Mouse (Mus musculus): Measurements from ENCODE around the gene Zpr1. TPM values are rescaled to one million over a fixed set of nuclear protein-coding genes. Genes with fewer than 3 reads are reported as not detected.

Zpr1 gene
- polyA plus RNA-seq, 1 experiment: 28.7 TPM

- Histone ChIP-seq H3K27me3 (ENCODE audit: control insufficient read depth, insufficient read depth, low read length) (no peaks in the 10 kb centered on the region), H3K4me3 (ENCODE audit: control insufficient read depth, insufficient read depth, low read length) (peak overlapping the region; percentile 22; the same call in 1 of the 2 replicates)
- 21% methylated on average over 37 of the region's 37 CpGs for WGBS
Observed at GRCm38 (mm10) chr9:46229573-46230449, 43.1 kb upstream of the Zpr1 start.

GRCm38 (mm10) chr9:46230450-46230975 is 42.4 kb upstream of the Zpr1 start:
- H3K4me1 ChIP-seq (replicated peaks; ENCODE audit: control insufficient read depth, insufficient read depth, low read length): peaks cover 5% of the 10 kb centered on the region
- no peaks in the 10 kb centered on the region for H3K36me3 ChIP-seq (ENCODE audit: control insufficient read depth, insufficient read depth, low read length)
- H3K4me3 ChIP-seq (ENCODE audit: control insufficient read depth, insufficient read depth, low read length): no peak overlapping the region
- 59% methylated on average over 13 of the region's 13 CpGs for WGBS
- DNase-seq: no peak
- H3K27me3 ChIP-seq (ENCODE audit: control insufficient read depth, insufficient read depth, low read length): no peaks in the 10 kb centered on the region
- no peak overlapping the region for H3K27ac ChIP-seq (ENCODE audit: control insufficient read depth, insufficient read depth, low read length)
- no peak for TF ChIP-seq POLR2A (IDR thresholded peaks at IDR 0.05; ENCODE audit: control insufficient read depth, extremely low read depth, insufficient read depth, low read length, poor library complexity)
- no peak for TF ChIP-seq CTCF (IDR thresholded peaks at IDR 0.05; ENCODE audit: borderline replicate concordance, control insufficient read depth, extremely low read depth, insufficient read depth, low read length, poor library complexity)

More at GRCm38 (mm10) chr9:46229573-46230449, 43.1 kb upstream of the Zpr1 start:
- Histone ChIP-seq H3K27ac (ENCODE audit: control insufficient read depth, insufficient read depth, low read length) (no peak overlapping the region), H3K4me1 (replicated peaks; ENCODE audit: control insufficient read depth, insufficient read depth, low read length) (peaks cover 5% of the 10 kb centered on the region), H3K36me3 (ENCODE audit: control insufficient read depth, insufficient read depth, low read length) (no peaks in the 10 kb centered on the region)
- TF ChIP-seq POLR2A (IDR thresholded peaks at IDR 0.05; ENCODE audit: control insufficient read depth, extremely low read depth, insufficient read depth, low read length, poor library complexity): no peak
- TF ChIP-seq CTCF (IDR thresholded peaks at IDR 0.05; ENCODE audit: borderline replicate concordance, control insufficient read depth, extremely low read depth, insufficient read depth, low read length, poor library complexity): peak; percentile 72; the same call in 1 of the 2 replicates
- peak; percentile 41 for DNase-seq

- TF ChIP-seq POLR2A (IDR thresholded peaks at IDR 0.05; ENCODE audit: control insufficient read depth, extremely low read depth, insufficient read depth, low read length, poor library complexity) (no peak), CTCF (IDR thresholded peaks at IDR 0.05; ENCODE audit: borderline replicate concordance, control insufficient read depth, extremely low read depth, insufficient read depth, low read length, poor library complexity) (no peak)
- DNase-seq: no peak
- no peak overlapping the region for H3K27ac ChIP-seq (ENCODE audit: control insufficient read depth, insufficient read depth, low read length)
- WGBS: 90% methylated on average over 6 of the region's 6 CpGs
- H3K36me3 ChIP-seq (ENCODE audit: control insufficient read depth, insufficient read depth, low read length): no peaks in the 10 kb centered on the region
- peaks cover 2% of the 10 kb centered on the region for H3K4me1 ChIP-seq (replicated peaks; ENCODE audit: control insufficient read depth, insufficient read depth, low read length)
- no peaks in the 10 kb centered on the region for H3K27me3 ChIP-seq (ENCODE audit: control insufficient read depth, insufficient read depth, low read length)
- H3K4me3 ChIP-seq (ENCODE audit: control insufficient read depth, insufficient read depth, low read length): no peak overlapping the region
Observed at GRCm38 (mm10) chr9:46235196-46235595, 37.7 kb upstream of the Zpr1 start.

- no peak for DNase-seq
- Histone ChIP-seq H3K27ac (ENCODE audit: control insufficient read depth, insufficient read depth, low read length) (no peak within 1 kb of the TSS), H3K27me3 (ENCODE audit: control insufficient read depth, insufficient read depth, low read length) (no peaks in the 10 kb centered on the region), H3K4me1 (replicated peaks; ENCODE audit: control insufficient read depth, insufficient read depth, low read length) (peaks cover under 1% of the 10 kb centered on the region; the same call in 1 of the 2 replicates), H3K36me3 (ENCODE audit: control insufficient read depth, insufficient read depth, low read length) (no peaks in the 10 kb centered on the region), H3K4me3 (ENCODE audit: control insufficient read depth, insufficient read depth, low read length) (no peak within 1 kb of the TSS)
- TF ChIP-seq CTCF (IDR thresholded peaks at IDR 0.05; ENCODE audit: borderline replicate concordance, control insufficient read depth, extremely low read depth, insufficient read depth, low read length, poor library complexity) (no peak), POLR2A (IDR thresholded peaks at IDR 0.05; ENCODE audit: control insufficient read depth, extremely low read depth, insufficient read depth, low read length, poor library complexity) (no peak)
Observed at GRCm38 (mm10) chr9:46235596-46235648, 37.4 kb upstream of the Zpr1 start, which contains the start of gene Apoc3. TSS of gene Apoc3 (minus strand) at chr9:46235636.

GRCm38 (mm10) chr9:46235649-46236048 is 37.2 kb upstream of the Zpr1 start:
- Histone ChIP-seq H3K27ac (ENCODE audit: control insufficient read depth, insufficient read depth, low read length) (no peak overlapping the region), H3K27me3 (ENCODE audit: control insufficient read depth, insufficient read depth, low read length) (no peaks in the 10 kb centered on the region), H3K4me1 (replicated peaks; ENCODE audit: control insufficient read depth, insufficient read depth, low read length) (no peaks in the 10 kb centered on the region), H3K36me3 (ENCODE audit: control insufficient read depth, insufficient read depth, low read length) (no peaks in the 10 kb centered on the region), H3K4me3 (ENCODE audit: control insufficient read depth, insufficient read depth, low read length) (no peak overlapping the region)
- no peak for DNase-seq
- WGBS: 86% methylated on average over 4 of the region's 4 CpGs
- no peak for TF ChIP-seq POLR2A (IDR thresholded peaks at IDR 0.05; ENCODE audit: control insufficient read depth, extremely low read depth, insufficient read depth, low read length, poor library complexity)

- no peaks in the 10 kb centered on the region for H3K4me1 ChIP-seq (replicated peaks; ENCODE audit: control insufficient read depth, insufficient read depth, low read length)
- H3K4me3 ChIP-seq (ENCODE audit: control insufficient read depth, insufficient read depth, low read length): no peak overlapping the region
- no peak for TF ChIP-seq CTCF (IDR thresholded peaks at IDR 0.05; ENCODE audit: borderline replicate concordance, control insufficient read depth, extremely low read depth, insufficient read depth, low read length, poor library complexity)
- no peak for TF ChIP-seq POLR2A (IDR thresholded peaks at IDR 0.05; ENCODE audit: control insufficient read depth, extremely low read depth, insufficient read depth, low read length, poor library complexity)
- H3K27me3 ChIP-seq (ENCODE audit: control insufficient read depth, insufficient read depth, low read length): no peaks in the 10 kb centered on the region
- H3K36me3 ChIP-seq (ENCODE audit: control insufficient read depth, insufficient read depth, low read length): no peaks in the 10 kb centered on the region
- H3K27ac ChIP-seq (ENCODE audit: control insufficient read depth, insufficient read depth, low read length): no peak overlapping the region
- no peak for DNase-seq
- WGBS: 92% methylated on average over 7 of the region's 7 CpGs
Observed at GRCm38 (mm10) chr9:46238850-46239249, 34.0 kb upstream of the Zpr1 start.
